In genomic region chr6:93727630-93728178, GRCm38 (mm10) we compare ENCODE assay signal across 11 mouse cellular contexts.
A peak's percentile ranks its signal among the peaks of the same experiment; 100 is the strongest.
DNase-seq lines count a peak whose midpoint lies in the region; ATAC-seq lines count a peak whose summit lies in the region.
"Had no signal": no experiment of that assay in that cellular context is flagged by ENCODE, and none has a peak within 500 bp of the region (broad histone marks: within the 10 kb centered on the region; RNA-seq: fewer than 3 reads in every experiment).

No protein-coding gene starts in this region.

- no peak overlapping the region for H3K4me3 ChIP-seq in heart, embryonic 14.5 days (ENCODE audit: control insufficient read depth in 1 of 2, insufficient read depth in 1 of 2, low read depth in 1 of 2, low read length in 2 of 2)
- H3K4me3 ChIP-seq: embryonic facial prominence, embryonic 13.5 days had no signal

- H3K27ac ChIP-seq in heart, embryonic 14.5 days (replicated peaks in 1 of 2; ENCODE audit: control insufficient read depth in 1 of 2, insufficient read depth in 1 of 2, low read depth in 2 of 2, low read length in 2 of 2) = peak overlapping the region in 1 of 2 experiments; percentile 11; a peak in 1 of 4 replicates
- H3K27ac ChIP-seq: embryonic facial prominence, embryonic 13.5 days; liver, embryonic 14.5 days had no signal

- intact Hi-C loops in heart, postnatal 36 days (cut with DNase I) = loop anchor here (5.0 kb wide), 1 partner anchor 940 kb away; no protein-coding TSS in a partner anchor

- peaks cover 6 to 13% of the 10 kb centered on the region in 2 experiments; a peak in 3 of 4 replicates for H3K4me1 ChIP-seq in heart, embryonic 14.5 days (ENCODE audit: control insufficient read depth in 2 of 2, insufficient read depth in 2 of 2, low read length in 2 of 2)

- no peak for DNase-seq in heart, postnatal 36 days
- DNase-seq in kidney, postnatal 10 days = peak; percentile 27
- peak; percentile 84 for DNase-seq in lung, postnatal 36 days
- DNase-seq in urinary bladder, postnatal 4 days (ENCODE audit: low spot score in 2 of 2) = no peak
- DNase-seq in spleen, postnatal 36 days (ENCODE audit: low spot score in 2 of 2) = no peak
- no peak for DNase-seq in embryo, embryonic 11 days
- DNase-seq: adrenal gland, adult 2 months had no signal

- ATAC-seq in heart, embryonic 14.5 days (ENCODE audit: insufficient number of reproducible peaks, insufficient read depth, low FRiP score, low read depth) = no peak
- peak; percentile 17; the same call in 1 of the 2 replicates for ATAC-seq in granulocyte monocyte progenitor cell, adult 5-6 weeks (replicated peaks; ENCODE audit: poor library complexity, severe bottlenecking)

- H3K27me3 ChIP-seq in heart, embryonic 14.5 days (ENCODE audit: control insufficient read depth, insufficient read depth, low read length) = no peaks in the 10 kb centered on the region
- H3K27me3 ChIP-seq: embryonic facial prominence, embryonic 13.5 days had no signal

- H3K9me3 ChIP-seq in heart, embryonic 14.5 days (ENCODE audit: control insufficient read depth, low read length) = no peaks in the 10 kb centered on the region
- H3K9me3 ChIP-seq: embryonic facial prominence, embryonic 13.5 days had no signal

- H3K36me3 ChIP-seq in heart, embryonic 14.5 days (ENCODE audit: control insufficient read depth, insufficient read depth, low read length) = no peaks in the 10 kb centered on the region
- H3K36me3 ChIP-seq: embryonic facial prominence, embryonic 13.5 days had no signal

- peak overlapping the region; percentile 36 for H3K4me2 ChIP-seq in heart, embryonic 14.5 days (ENCODE audit: low read length)
- H3K4me2 ChIP-seq: embryonic facial prominence, embryonic 13.5 days had no signal

- 22% methylated on average over 15 of the region's 15 CpGs for WGBS in heart, embryonic 14.5 days

- H3K9ac ChIP-seq in heart, embryonic 14.5 days (ENCODE audit: low read length) = no peak overlapping the region
- H3K9ac ChIP-seq: embryonic facial prominence, embryonic 13.5 days; liver, embryonic 14.5 days had no signal

Comparison
In these comparisons a context has a peak if more than half of its experiments do, and no peak if none do; other contexts are left out.
1. DNase-seq: peak in kidney, postnatal 10 days (single experiment) and lung, postnatal 36 days (single experiment); none in heart, postnatal 36 days (0 of 2), urinary bladder, postnatal 4 days (0 of 2), spleen, postnatal 36 days (0 of 2) and embryo, embryonic 11 days (single experiment).